Mouse (Mus musculus): ENCODE results near the gene Pspn. TPM values are rescaled to one million over a fixed set of nuclear protein-coding genes. Genes with fewer than 3 reads are reported as not detected.

Gene Pspn
- polyA plus RNA-seq, 1 experiment from 2014 or later, result 0.87 TPM

- Histone ChIP-seq H3K4me1 (no peaks in the 10 kb centered on the region), H3K36me3 (no peaks in the 10 kb centered on the region), H3K4me3 (no peak overlapping the region), H3K27me3 (peaks cover 3% of the 10 kb centered on the region; the same call in 1 of the 2 replicates), H3K27ac (replicated peaks) (no peak overlapping the region), H3K4me2 (replicated peaks) (no peak overlapping the region), H3K9ac (replicated peaks) (no peak overlapping the region), H3K9me3 (no peaks in the 10 kb centered on the region)
- no peak for ATAC-seq (ENCODE audit: low FRiP score, low read depth)
- WGBS, result 86% methylated on average over 7 of the region's 7 CpGs
Observed at GRCm38 (mm10) chr17:56954871-56955270, 44.9 kb downstream of the Pspn start.

GRCm38 (mm10) chr17:56952639-56953038 is 47.2 kb downstream of the Pspn start:
- Histone ChIP-seq H3K36me3 (no peaks in the 10 kb centered on the region), H3K27ac (replicated peaks) (no peak overlapping the region), H3K9ac (replicated peaks) (no peak overlapping the region), H3K9me3 (no peaks in the 10 kb centered on the region), H3K4me1 (no peaks in the 10 kb centered on the region), H3K4me3 (no peak overlapping the region), H3K27me3 (peaks cover 3% of the 10 kb centered on the region; the same call in 1 of the 2 replicates), H3K4me2 (replicated peaks) (no peak overlapping the region)
- WGBS, result 83% methylated on average over 1 of the region's 1 CpGs
- no peak for ATAC-seq (ENCODE audit: low FRiP score, low read depth)

- H3K27me3 ChIP-seq, result peaks cover 3% of the 10 kb centered on the region; the same call in 1 of the 2 replicates
- H3K4me3 ChIP-seq, result no peak overlapping the region
- 22% methylated on average over 3 of the region's 3 CpGs for WGBS
- no peak for ATAC-seq (ENCODE audit: low FRiP score, low read depth)
- H3K4me2 ChIP-seq (replicated peaks), result no peak overlapping the region
- H3K36me3 ChIP-seq, result no peaks in the 10 kb centered on the region
- H3K27ac ChIP-seq (replicated peaks), result no peak overlapping the region
- H3K9ac ChIP-seq (replicated peaks), result no peak overlapping the region
- H3K9me3 ChIP-seq, result no peaks in the 10 kb centered on the region; the same call in 1 of the 2 replicates
- H3K4me1 ChIP-seq, result no peaks in the 10 kb centered on the region
Observed at GRCm38 (mm10) chr17:56950915-56951314, 48.9 kb downstream of the Pspn start.

Other genes with a start within 250 kb of the Pspn start
- gene Nrtn, start 242.5 kb downstream of the Pspn start, polyA plus RNA-seq (2016; fragmentation: Nextera tagmentation; extraction: Ambion mirVana), result 6.7 and 8.8 TPM in 2 replicates
- gene Dus3l, start 235.3 kb downstream of the Pspn start, polyA plus RNA-seq (2016; fragmentation: Nextera tagmentation; extraction: Ambion mirVana), result 48.7 and 53.9 TPM in 2 replicates
- 2.0 TPM in 2 replicates for gene Prr22, start 229.8 kb downstream of the Pspn start, polyA plus RNA-seq (2016; fragmentation: Nextera tagmentation; extraction: Ambion mirVana)
- gene Rfx2, start 169.0 kb downstream of the Pspn start, polyA plus RNA-seq (2016; fragmentation: Nextera tagmentation; extraction: Ambion mirVana), result 6.3 and 8.2 TPM in 2 replicates
- not detected in 2 replicates for gene Acsbg2, start 125.6 kb downstream of the Pspn start, polyA plus RNA-seq (2016; fragmentation: Nextera tagmentation; extraction: Ambion mirVana)
- gene 1700061G19Rik, start 124.5 kb downstream of the Pspn start, polyA plus RNA-seq (2016; fragmentation: Nextera tagmentation; extraction: Ambion mirVana), result 0.50 and 0.63 TPM in 2 replicates
- 102 and 104 TPM in 2 replicates for gene Mllt1, start 64.6 kb downstream of the Pspn start, polyA plus RNA-seq (2016; fragmentation: Nextera tagmentation; extraction: Ambion mirVana)
- not detected in 2 replicates for gene Acer1, start 17.9 kb downstream of the Pspn start, polyA plus RNA-seq (2016; fragmentation: Nextera tagmentation; extraction: Ambion mirVana)
- gene Clpp, start 9.7 kb downstream of the Pspn start, polyA plus RNA-seq (2016; fragmentation: Nextera tagmentation; extraction: Ambion mirVana), result 130 and 137 TPM in 2 replicates
- 31.2 and 33.7 TPM in 2 replicates for gene Alkbh7, start 2.7 kb downstream of the Pspn start, polyA plus RNA-seq (2016; fragmentation: Nextera tagmentation; extraction: Ambion mirVana)
- gene Gtf2f1, start 11.3 kb upstream of the Pspn start, polyA plus RNA-seq (2016; fragmentation: Nextera tagmentation; extraction: Ambion mirVana), result 68.6 and 72.9 TPM in 2 replicates
- gene Gm17949, start 11.5 kb upstream of the Pspn start, polyA plus RNA-seq (2016; fragmentation: Nextera tagmentation; extraction: Ambion mirVana), result 0.34 and 0.72 TPM in 2 replicates
- 62.7 and 85.4 TPM in 2 replicates for gene Khsrp, start 31.5 kb upstream of the Pspn start, polyA plus RNA-seq (2016; fragmentation: Nextera tagmentation; extraction: Ambion mirVana)
- 0.19 TPM in 1 of 2 replicates, not detected in the other for gene Slc25a41, start 41.6 kb upstream of the Pspn start, polyA plus RNA-seq (2016; fragmentation: Nextera tagmentation; extraction: Ambion mirVana)
- gene Crb3, start 59.1 kb upstream of the Pspn start, polyA plus RNA-seq (2016; fragmentation: Nextera tagmentation; extraction: Ambion mirVana), result 0.31 and 1.5 TPM in 2 replicates
- 19.0 and 22.3 TPM in 2 replicates for gene Slc25a23, start 59.8 kb upstream of the Pspn start, polyA plus RNA-seq (2016; fragmentation: Nextera tagmentation; extraction: Ambion mirVana)
- 2.4 and 3.3 TPM in 2 replicates for gene Dennd1c, start 78.5 kb upstream of the Pspn start, polyA plus RNA-seq (2016; fragmentation: Nextera tagmentation; extraction: Ambion mirVana)
- gene Tubb4a, start 87.8 kb upstream of the Pspn start, polyA plus RNA-seq (2016; fragmentation: Nextera tagmentation; extraction: Ambion mirVana), result 189 and 205 TPM in 2 replicates
- 6.9 and 7.8 TPM in 2 replicates for gene Tnfsf9, start 105.3 kb upstream of the Pspn start, polyA plus RNA-seq (2016; fragmentation: Nextera tagmentation; extraction: Ambion mirVana)
- 0.29 and 0.38 TPM in 2 replicates for gene Cd70, start 149.8 kb upstream of the Pspn start, polyA plus RNA-seq (2016; fragmentation: Nextera tagmentation; extraction: Ambion mirVana)
- gene Tnfsf14, start 194.2 kb upstream of the Pspn start, polyA plus RNA-seq (2016; fragmentation: Nextera tagmentation; extraction: Ambion mirVana), result 0.09 TPM in 1 of 2 replicates, not detected in the other
- 0.50 and 0.64 TPM in 2 replicates for gene C3, start 228.1 kb upstream of the Pspn start, polyA plus RNA-seq (2016; fragmentation: Nextera tagmentation; extraction: Ambion mirVana)
- 23.3 and 24.5 TPM in 2 replicates for gene Gpr108, start 248.4 kb upstream of the Pspn start, polyA plus RNA-seq (2016; fragmentation: Nextera tagmentation; extraction: Ambion mirVana)
- gene Trip10, start 249.4 kb upstream of the Pspn start, polyA plus RNA-seq (2016; fragmentation: Nextera tagmentation; extraction: Ambion mirVana), result 23.5 and 26.6 TPM in 2 replicates